Mouse (Mus musculus) embryonic fibroblast, embryonic 13.5 days (primary cell): ENCODE results near the gene Gimap9.

ENCODE experiments used
- CTCF ChIP-seq: IDR thresholded peaks from 2 replicates; pipeline ENCODE4 v1.5.1; 2011; ENCODE audit warnings: mild to moderate bottlenecking, control low read depth, low read length, moderate library complexity, borderline replicate concordance; ENCODE audit not compliant: insufficient read depth
- POLR2A ChIP-seq: IDR thresholded peaks from 2 replicates; pipeline ENCODE4 v1.6.1; 2011; ENCODE audit warnings: low read depth, mild to moderate bottlenecking, control low read depth, low read length, moderate library complexity

- TF ChIP-seq POLR2A (no peak), CTCF (no peak)
These were observed 49.5 kb upstream of the Gimap9 start, which contains the start of gene AI854703 for GRCm38 (mm10) chr6:48626464-48626863.
